Mouse (Mus musculus): ENCODE measurements around the gene Dgkb.

Dgkb gene

DNA sequence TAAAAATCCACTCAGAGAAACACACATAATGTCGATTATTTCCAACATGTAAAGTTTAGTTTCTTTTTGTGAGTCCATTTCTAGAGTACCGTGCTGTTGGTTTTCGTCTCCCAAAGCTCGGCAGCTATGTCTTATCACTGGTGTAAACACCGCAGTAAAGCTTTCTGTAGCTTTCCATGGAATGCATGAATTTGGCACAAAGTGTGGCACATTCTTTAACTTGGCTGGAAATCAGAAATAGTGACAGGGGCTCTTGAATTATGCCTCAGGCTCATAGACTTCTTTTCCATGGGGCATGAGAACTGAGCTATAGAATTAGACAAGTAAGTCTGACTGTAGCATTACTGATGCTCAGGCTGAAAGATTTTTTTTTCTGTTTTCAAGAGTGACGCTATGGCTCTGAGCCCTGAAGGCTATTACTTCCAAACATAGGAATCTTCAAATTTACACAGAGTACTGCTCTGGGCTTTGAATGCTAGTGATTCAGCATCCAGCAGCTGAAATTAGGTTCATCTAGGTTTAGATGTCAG lies 179.0 kb downstream of the Dgkb start:
- DNase-seq (ENCODE audit: low spot score): no peak

DNA sequence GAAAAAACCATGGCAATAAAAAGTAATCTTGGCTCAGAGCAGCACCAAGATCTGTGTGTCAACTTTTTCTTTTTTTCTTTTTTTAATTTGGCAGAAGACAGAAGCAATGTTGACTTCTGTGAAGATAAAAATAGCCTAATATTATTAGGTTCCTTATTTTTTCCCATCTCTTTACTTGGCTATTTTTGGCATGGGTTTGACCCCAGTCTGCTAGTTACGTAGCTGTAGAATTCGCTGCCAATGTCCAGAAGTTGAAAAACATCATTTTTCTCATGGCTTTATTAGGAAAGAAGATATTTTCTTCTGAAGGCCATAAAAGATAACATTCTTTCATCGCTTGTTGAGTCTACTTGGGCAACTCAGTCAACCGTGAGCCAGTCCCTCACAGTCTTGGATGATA lies 200.1 kb downstream of the Dgkb start:
- no peak for DNase-seq (ENCODE audit: low spot score)

DNA sequence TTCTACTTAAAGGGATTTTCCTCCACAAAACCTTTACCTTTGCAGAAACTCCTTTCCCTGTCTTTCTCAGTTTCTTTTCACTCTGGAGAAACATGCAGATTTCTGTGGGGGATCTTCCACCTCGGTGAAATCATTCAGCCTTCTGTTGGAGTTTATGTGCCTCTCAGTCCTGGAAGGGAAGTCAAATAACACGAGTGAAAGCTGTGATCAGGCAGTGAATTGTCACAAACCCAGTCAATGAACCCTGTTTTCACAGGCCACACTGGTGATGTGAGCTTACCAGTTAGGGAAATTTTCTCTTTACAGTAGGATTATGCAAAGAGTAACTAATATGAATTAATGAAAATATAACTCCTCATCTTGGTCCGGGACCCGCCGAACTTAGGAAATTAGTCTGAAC lies 229.7 kb downstream of the Dgkb start:
- no peak for DNase-seq (ENCODE audit: low spot score)

GRCm38 (mm10) chr12:38088224-38088623 lies 270.7 kb downstream of the Dgkb start:
- DNase-seq (ENCODE audit: low spot score): no peak

- no peak for DNase-seq (ENCODE audit: low spot score)
Measured at GRCm38 (mm10) chr12:38111928-38112327, 294.4 kb downstream of the Dgkb start.

DNA sequence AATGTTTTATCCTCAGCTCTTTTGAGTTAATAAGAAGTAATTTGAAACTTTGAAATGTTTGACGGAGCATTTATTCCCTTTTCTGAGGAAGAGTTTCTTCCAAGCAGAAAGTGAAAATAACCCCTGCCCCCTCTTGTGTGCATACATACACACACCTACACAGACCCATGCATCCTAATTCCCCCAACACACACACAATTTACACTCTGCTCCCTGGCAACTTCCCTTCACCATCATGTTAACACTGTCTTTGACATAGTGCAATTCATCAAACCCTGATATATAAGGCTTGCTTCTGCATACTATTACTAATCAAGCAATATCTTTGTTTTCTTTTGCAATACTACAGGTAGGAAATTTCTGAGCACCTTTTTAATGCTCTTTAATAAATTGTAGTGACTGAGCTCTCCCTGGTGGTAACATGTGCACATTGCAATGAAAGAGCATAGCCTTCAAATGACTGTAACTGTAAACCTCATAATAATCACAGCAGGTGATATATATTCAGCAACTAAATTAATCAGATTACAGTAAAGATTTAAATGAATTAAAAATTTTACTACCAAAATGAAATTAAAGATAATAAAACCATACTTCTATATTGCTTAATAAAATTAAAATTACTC lies 297.6 kb downstream of the Dgkb start:
- no peak for DNase-seq (ENCODE audit: low spot score)

DNA sequence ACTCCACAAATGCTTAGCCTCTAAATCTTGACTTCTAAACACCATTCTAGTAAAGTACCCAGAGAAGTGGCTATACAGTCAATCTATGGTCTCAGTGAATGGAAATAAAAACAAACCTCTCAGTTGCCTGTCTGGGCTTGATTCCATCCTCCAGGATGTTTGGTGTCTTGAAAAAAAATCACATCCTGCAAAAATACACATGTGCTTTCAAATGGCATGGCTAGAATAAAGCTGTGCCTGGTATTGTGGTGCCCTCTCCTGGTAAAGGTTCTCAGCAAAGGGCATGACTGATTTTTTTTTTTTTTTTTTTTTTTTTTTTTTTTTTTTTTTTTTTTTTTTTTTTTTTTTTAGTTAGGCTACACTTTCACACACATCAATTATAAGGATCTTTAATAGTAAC lies 306.0 kb downstream of the Dgkb start:
- no peak for DNase-seq (ENCODE audit: low spot score)

DNA sequence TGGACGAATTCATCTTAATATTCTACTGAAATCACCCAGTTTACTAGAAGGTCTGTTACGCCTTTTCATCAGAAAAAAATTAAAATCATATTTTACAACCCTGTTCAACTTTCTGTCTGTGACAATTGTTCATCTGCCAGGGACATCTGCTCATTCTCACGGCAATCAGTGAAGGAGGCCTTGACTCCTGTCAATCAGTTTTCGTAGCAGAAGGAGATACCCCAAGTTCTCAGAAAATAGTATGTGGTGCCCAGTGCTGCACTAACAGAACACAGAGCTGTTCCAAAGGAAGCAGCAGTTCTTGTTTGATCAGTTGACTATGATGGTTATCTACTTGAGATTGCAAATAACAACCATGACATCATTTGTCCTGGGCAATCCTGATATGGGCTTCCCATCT lies 307.8 kb downstream of the Dgkb start:
- DNase-seq (ENCODE audit: low spot score): no peak

- peak; percentile 1 for DNase-seq (ENCODE audit: low spot score)
Measured at GRCm38 (mm10) chr12:38130209-38130915, 312.8 kb downstream of the Dgkb start.

DNA sequence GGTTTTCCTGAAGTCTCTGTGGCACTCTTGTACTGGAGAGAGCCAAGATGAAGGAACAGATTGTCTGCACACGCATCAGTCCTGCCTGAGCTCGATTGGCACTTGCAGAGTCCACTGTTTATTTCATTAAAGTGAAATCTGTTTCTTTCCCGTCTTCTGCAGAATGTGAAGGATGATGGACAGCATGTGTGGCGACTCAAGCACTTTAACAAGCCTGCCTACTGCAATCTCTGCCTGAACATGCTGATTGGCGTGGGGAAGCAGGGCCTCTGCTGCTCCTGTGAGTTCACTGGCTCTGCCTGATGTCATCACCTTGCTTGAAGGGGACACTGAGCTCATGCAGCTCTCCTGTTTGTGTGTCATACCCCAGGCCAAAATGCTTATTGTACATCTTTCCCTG lies 318.9 kb downstream of the Dgkb start:
- no peak for DNase-seq (ENCODE audit: low spot score)

- DNase-seq (ENCODE audit: low spot score): no peak
Measured at GRCm38 (mm10) chr12:38140039-38140438, 322.5 kb downstream of the Dgkb start.

DNA sequence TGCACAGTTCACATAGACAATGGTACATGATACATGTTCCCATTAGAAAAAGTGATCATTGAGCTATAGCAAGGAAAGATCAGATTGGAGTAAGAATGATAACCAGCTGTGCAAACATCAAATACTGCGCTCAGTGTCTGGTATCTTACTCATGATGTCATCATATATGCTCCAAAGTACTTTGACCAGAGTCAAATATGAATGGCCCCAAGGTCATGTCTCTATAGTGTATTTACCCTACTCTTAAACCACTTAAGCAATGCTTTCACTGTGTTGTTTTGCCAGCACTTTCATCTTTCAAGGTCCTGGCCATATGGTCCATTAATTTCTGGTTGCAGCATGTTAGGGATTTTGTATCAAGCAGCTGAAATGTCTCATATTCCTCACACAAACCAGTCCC lies 415.1 kb downstream of the Dgkb start:
- DNase-seq (ENCODE audit: low spot score): no peak

DNA sequence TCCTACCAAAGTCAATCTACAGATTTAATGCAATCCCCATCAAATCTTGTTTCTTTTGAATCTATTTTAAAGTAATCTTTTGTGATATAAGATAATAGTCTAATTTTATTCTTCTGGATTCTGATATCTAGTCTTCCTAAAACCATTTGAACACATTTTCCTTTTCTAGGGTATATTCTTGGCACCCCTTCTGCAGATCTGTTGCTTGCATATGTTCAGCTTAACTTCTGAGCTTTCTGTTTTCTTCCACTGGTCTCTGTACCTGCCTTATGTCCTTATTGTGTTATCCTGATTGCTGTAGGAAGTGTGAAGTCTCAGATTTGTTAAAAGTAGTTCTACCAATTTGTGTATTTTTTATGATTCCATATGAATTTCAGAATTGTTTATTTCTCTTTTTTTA lies 451.3 kb downstream of the Dgkb start:
- no peak for DNase-seq (ENCODE audit: low spot score)

GRCm38 (mm10) chr12:38301497-38301896 lies 484.0 kb downstream of the Dgkb start:
- DNase-seq (ENCODE audit: low spot score): no peak

DNA sequence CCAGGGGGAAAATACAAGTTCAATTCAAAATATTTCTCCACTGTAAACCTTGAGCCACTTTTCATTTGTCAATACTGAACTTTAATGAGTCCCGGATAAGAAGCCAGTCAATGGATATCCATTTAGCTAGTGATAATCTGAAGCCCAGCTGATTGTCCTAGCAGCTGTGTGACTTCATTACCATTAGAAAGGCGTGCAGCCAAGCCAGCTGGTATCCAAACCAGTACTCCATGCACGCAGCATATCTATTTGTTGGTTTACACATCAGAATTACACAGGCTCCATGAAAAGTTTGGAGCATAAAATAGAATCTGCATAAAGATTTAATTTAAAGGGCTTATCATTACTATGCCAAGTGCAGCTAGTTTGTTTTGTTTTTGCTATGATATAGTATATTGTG lies 486.3 kb downstream of the Dgkb start:
- no peak for DNase-seq (ENCODE audit: low spot score)

GRCm38 (mm10) chr12:38304245-38304644 lies 486.7 kb downstream of the Dgkb start:
- no peak for DNase-seq (ENCODE audit: low spot score)

DNA sequence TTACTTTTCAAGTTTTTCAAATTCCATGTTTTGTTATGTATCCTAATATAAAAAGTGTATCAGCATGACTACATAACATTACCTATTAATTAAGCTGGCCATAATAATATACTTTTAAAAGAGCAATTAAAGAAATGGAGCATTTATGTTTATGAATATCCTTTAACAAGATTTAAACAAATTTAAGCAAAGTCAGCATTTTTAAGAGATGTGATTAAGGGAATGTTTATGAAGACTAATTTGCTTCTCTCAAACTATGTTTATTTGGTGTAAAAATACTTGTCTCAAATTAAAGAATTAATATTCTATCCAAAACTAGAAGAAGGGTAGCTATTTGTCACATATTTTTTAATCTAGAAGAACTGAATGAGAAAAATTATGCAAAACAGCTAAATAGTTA lies 492.4 kb downstream of the Dgkb start:
- no peak for DNase-seq (ENCODE audit: low spot score)

DNA sequence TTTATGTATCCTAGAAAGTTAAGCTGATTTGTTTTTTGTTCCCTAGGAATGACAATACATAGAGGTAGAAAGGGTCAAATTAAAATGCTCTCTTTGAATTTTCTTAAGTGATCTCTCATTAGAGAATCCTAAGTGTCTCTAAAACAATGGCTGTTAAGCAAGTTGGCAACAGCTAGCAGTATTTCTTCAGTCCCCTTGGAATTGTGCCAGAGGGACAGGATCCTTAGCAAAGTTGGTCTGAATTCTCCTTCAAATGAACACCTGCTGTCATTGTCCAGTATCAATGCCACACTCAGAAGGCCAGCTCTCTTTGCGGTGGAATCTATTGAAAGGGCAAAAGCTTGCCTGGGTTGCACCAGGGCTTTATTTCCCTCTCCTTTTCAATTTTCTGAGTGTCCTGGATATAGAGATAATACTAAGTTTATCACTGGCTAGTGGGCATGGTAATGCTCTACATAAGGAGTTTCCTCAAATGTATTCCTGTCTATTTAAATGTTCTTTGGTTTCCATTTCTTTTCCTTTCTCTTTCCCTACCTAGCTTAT lies 510.3 kb downstream of the Dgkb start:
- DNase-seq (ENCODE audit: low spot score): no peak

- no peak for DNase-seq (ENCODE audit: low spot score)
Measured at GRCm38 (mm10) chr12:38328779-38329178, 511.3 kb downstream of the Dgkb start.

DNA sequence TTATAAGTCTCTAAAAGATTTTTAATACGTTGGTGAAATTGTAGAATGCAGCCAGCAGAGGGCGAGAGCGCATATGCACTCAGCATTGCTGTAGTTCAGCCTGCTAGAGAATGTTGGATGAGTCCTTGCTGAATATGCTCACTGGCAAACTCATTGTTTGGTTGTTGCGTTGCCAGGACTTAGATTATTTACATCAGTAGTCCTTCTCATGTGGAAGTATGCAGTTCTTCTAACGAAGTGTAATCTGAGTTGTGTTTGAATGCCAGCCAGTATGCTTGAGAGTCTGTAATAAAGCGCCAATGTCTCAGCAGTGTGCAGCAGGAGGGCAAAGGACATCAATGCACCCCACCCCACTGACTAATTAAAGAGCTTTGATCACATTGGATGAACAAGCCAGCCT lies 525.1 kb downstream of the Dgkb start:
- DNase-seq (ENCODE audit: low spot score): no peak

DNA sequence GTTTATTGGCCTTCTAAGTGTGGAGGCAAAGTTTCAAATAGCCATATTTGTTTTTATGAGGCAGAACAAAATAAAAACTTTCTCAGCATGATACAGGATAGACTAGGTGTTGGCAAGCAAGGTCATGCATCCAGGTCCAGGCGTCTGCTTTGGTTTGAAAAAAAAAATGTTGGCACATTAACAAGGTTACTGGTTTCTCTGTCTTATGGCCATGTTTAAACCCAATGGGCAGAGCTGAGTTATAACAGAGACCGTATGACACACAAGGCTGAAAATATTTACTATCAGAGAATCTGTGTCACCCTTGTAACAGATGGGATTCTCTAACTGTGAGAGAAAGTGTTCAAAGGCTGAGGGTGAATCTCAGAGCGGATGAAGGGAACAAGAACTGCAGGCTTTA lies 535.0 kb downstream of the Dgkb start:
- no peak for DNase-seq (ENCODE audit: low spot score)

DNA sequence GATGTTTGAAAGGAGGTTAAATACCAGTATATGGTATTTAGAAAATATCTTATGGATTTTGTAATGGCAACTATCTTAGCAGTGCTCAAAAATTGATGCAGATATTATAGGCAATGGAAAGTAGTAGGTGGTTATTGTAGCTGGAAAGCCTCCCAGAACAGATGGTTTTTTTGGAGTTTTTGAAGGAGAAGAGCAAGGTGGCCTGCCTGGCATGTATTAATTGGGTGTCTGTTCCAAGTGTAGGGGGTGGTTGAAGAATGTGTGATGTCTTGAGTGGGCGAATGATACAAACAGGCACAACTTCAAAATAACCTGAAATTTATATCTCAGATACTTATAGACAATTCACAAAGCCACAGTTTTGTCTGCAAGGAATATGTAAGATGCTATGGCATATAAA lies 538.9 kb downstream of the Dgkb start:
- DNase-seq (ENCODE audit: low spot score): no peak

DNA sequence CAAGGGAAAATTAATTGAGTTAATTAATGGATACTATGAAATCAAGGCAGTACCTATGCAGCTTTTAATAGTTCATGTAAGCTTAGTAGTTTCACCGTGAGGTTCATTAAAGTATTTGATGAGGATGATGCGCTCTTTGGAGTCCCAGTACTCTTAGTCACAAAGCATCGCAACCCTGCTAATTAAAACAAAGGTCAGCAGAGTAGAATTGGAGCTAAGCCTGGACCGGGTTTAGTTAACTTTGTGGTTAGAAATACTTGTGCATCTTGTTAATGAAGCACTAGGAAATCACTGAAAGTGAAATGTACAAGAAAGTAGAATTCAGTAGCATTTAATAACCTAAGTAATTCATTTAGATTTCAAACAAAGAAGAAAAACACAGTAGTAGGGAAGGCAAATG lies 544.0 kb downstream of the Dgkb start:
- DNase-seq (ENCODE audit: low spot score): no peak

- no peak for DNase-seq (ENCODE audit: low spot score)
Measured at GRCm38 (mm10) chr12:38371597-38371996, 554.1 kb downstream of the Dgkb start.
